Mouse (Mus musculus): ENCODE measurements around the gene Ormdl2. TPM values are rescaled to one million over a fixed set of nuclear protein-coding genes. Genes with fewer than 3 reads are reported as not detected.

The Ormdl2 gene
- polyA plus RNA-seq, 1 experiment from 2014 or later: 95.7 TPM

- H3K9me3 ChIP-seq: no peaks in the 10 kb centered on the region
- H3K36me3 ChIP-seq: peaks cover 3% of the 10 kb centered on the region; the same call in 1 of the 2 replicates
- no peak for ATAC-seq (ENCODE audit: insufficient read depth, low FRiP score, low read depth)
- no peaks in the 10 kb centered on the region for H3K27me3 ChIP-seq (replicated peaks)
- peaks cover 36% of the 10 kb centered on the region for H3K4me1 ChIP-seq
- H3K9ac ChIP-seq: no peak overlapping the region
- H3K4me2 ChIP-seq: peak overlapping the region; percentile 77
- 50% methylated on average over 4 of the region's 4 CpGs for WGBS
- peak overlapping the region; percentile 69 for H3K4me3 ChIP-seq (replicated peaks)
- peak overlapping the region; percentile 98 for H3K27ac ChIP-seq
These were observed 18.5 kb downstream of the Ormdl2 start for GRCm38 (mm10) chr10:128802956-128803355.

GRCm38 (mm10) chr10:128801981-128802495 lies 19.4 kb downstream of the Ormdl2 start:
- no peak overlapping the region for H3K4me2 ChIP-seq
- peaks cover 27% of the 10 kb centered on the region for H3K4me1 ChIP-seq
- WGBS: 90% methylated on average over 16 of the region's 16 CpGs
- ATAC-seq (ENCODE audit: insufficient read depth, low FRiP score, low read depth): no peak
- H3K4me3 ChIP-seq (replicated peaks): no peak overlapping the region
- H3K9ac ChIP-seq: no peak overlapping the region
- H3K9me3 ChIP-seq: no peaks in the 10 kb centered on the region
- H3K36me3 ChIP-seq: peaks cover 3% of the 10 kb centered on the region; the same call in 1 of the 2 replicates
- no peaks in the 10 kb centered on the region for H3K27me3 ChIP-seq (replicated peaks)
- no peak overlapping the region for H3K27ac ChIP-seq

DNA sequence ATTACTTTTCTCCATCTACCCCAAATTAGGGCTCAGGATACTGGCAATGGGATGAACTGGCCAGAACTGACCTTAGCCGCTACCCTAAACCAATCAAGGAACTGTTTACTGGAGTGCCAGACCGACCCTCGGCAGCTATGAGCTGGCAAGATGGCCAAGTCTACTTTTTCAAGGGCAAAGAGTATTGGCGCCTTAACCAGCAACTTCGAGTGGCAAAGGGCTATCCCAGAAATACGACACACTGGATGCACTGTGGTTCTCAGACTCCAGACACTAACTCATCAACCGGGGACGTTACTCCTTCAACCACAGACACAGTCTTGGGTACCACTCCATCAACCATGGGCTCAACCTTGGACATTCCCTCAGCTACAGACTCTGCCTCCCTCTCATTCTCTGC lies 22.8 kb downstream of the Ormdl2 start:
- 90% methylated on average over 8 of the region's 8 CpGs for WGBS
- H3K27ac ChIP-seq: no peak overlapping the region
- no peak overlapping the region for H3K9ac ChIP-seq
- peaks cover 3% of the 10 kb centered on the region; the same call in 1 of the 2 replicates for H3K36me3 ChIP-seq
- ATAC-seq (ENCODE audit: insufficient read depth, low FRiP score, low read depth): no peak
- no peaks in the 10 kb centered on the region for H3K9me3 ChIP-seq
- H3K4me1 ChIP-seq: peaks cover 14% of the 10 kb centered on the region
- H3K4me3 ChIP-seq (replicated peaks): no peak overlapping the region
- H3K27me3 ChIP-seq (replicated peaks): no peaks in the 10 kb centered on the region
- H3K4me2 ChIP-seq: no peak overlapping the region

DNA sequence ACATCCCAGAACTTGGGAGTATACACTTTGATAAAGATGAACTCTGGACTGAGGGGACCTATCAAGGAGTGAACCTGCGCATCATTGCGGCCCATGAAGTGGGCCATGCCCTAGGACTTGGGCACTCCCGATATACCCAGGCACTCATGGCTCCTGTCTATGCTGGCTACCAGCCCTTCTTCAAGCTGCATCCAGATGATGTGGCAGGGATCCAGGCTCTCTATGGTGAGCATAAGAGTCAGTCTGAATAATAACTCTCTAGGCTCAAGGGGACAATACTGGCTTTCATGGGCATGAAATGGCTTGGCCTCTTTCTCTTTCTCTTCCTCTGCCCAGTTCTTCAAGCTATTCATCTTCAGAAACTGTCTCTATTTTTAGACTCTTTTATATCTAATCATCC lies 25.9 kb downstream of the Ormdl2 start:
- Histone ChIP-seq H3K4me1 (no peaks in the 10 kb centered on the region), H3K36me3 (no peaks in the 10 kb centered on the region), H3K9ac (no peak overlapping the region), H3K4me2 (no peak overlapping the region), H3K27me3 (replicated peaks) (no peaks in the 10 kb centered on the region), H3K4me3 (replicated peaks) (no peak overlapping the region), H3K27ac (no peak overlapping the region), H3K9me3 (no peaks in the 10 kb centered on the region)
- ATAC-seq (ENCODE audit: insufficient read depth, low FRiP score, low read depth): no peak
- WGBS: 91% methylated on average over 3 of the region's 3 CpGs

- Histone ChIP-seq H3K9ac (no peak overlapping the region), H3K36me3 (no peaks in the 10 kb centered on the region), H3K9me3 (no peaks in the 10 kb centered on the region), H3K27me3 (replicated peaks) (no peaks in the 10 kb centered on the region), H3K4me1 (no peaks in the 10 kb centered on the region), H3K27ac (no peak overlapping the region), H3K4me3 (replicated peaks) (no peak overlapping the region), H3K4me2 (no peak overlapping the region)
- ATAC-seq (ENCODE audit: insufficient read depth, low FRiP score, low read depth): no peak
- WGBS: 87% methylated on average over 5 of the region's 5 CpGs
These were observed 27.1 kb downstream of the Ormdl2 start for GRCm38 (mm10) chr10:128794391-128794790.

DNA sequence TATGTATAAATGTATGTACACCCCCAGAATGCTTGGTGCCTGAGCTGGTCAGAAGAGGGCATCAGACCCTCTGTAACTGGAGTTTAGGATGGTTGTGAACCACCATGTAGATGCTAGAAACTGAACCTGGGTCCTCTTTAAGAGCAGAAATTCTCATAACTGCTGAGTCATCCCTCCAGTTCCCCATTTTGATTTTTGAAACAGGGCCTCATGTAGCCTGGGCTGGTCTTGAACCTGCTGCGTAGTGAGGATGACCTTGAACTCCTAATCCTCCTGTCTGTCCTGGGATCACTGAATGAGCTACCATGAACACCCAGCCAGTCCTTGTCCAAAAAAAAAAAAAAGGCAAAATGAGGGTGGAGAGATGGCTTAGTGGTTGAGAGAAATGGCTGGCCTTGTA lies 28.2 kb downstream of the Ormdl2 start:
- 86% methylated on average over 1 of the region's 1 CpGs for WGBS

DNA sequence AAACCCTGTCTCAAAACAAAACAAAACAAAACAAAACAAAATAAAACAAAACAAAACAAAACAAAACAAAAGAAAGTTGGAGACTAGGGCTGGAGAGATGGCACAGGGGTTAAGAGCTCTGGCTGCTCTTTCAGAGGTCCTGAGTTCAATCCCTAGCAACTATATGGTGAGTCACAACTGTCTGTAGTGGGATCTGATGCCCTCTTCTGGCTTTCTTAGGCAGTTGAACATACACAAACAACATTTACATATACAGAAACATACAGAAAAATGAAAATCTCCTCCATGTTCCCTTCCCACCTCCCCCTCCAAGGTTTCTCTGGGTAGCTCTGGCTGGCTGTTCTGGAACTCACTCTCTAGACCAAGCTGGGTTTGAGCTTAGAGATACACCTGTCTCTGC lies 29.4 kb downstream of the Ormdl2 start:
- Histone ChIP-seq H3K4me1 (no peaks in the 10 kb centered on the region), H3K27me3 (replicated peaks) (no peaks in the 10 kb centered on the region), H3K9me3 (no peaks in the 10 kb centered on the region), H3K27ac (no peak overlapping the region), H3K4me3 (replicated peaks) (no peak overlapping the region), H3K4me2 (no peak overlapping the region), H3K9ac (no peak overlapping the region), H3K36me3 (no peaks in the 10 kb centered on the region)
- no peak for ATAC-seq (ENCODE audit: insufficient read depth, low FRiP score, low read depth)

More for the DNA sequence above, 28.2 kb downstream of the Ormdl2 start:
- Histone ChIP-seq H3K4me2 (no peak overlapping the region), H3K4me3 (replicated peaks) (no peak overlapping the region), H3K27ac (no peak overlapping the region), H3K36me3 (no peaks in the 10 kb centered on the region), H3K9ac (no peak overlapping the region), H3K4me1 (no peaks in the 10 kb centered on the region), H3K27me3 (replicated peaks) (no peaks in the 10 kb centered on the region), H3K9me3 (no peaks in the 10 kb centered on the region)
- ATAC-seq (ENCODE audit: insufficient read depth, low FRiP score, low read depth): no peak

DNA sequence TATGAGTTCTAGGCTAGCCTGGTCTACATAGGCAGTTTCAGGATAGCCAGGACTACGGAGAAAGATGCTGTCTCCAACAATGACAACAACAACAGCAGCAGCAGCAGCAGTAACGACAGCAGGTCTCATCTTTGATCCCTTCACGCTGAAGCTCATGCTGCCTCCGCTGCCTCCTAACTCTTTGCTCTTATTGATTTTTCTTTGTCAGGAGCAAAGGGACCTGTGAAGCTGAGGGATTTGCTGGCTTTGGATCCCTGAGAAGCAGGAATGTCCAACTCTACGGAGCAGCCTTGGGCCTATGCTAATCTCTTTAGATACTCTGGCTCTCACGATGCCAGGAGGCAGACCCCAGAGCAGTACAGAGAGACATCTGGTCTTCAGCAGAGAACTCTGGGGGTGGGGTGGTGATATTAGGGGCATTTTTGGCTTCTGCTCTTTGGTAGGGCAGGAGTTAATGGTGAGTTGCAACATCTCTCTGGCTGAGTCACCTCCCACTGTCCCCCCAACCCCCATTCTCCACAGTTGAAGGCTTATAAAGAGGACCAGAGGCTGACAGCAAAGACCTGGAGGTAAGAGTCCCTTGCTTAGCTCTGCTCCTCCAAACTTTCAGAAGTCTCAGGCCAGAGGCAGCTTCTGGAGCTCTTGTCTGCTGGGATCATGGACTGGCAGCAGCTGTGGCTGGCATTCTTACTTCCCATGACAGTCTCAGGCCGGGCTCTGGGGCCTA lies 30.9 kb downstream of the Ormdl2 start, which contains the start of gene Mmp19:
Mmp19 (plus strand) TSS at position 513 of the 727 bp plus-strand sequence.
- ATAC-seq (ENCODE audit: insufficient read depth, low FRiP score, low read depth): peak; percentile 47; the same call in 1 of the 2 replicates
- peak within 1 kb of the TSS; percentile 17; the same call in 1 of the 2 replicates for H3K4me2 ChIP-seq
- no peak within 1 kb of the TSS for H3K9ac ChIP-seq
- H3K27me3 ChIP-seq (replicated peaks): no peaks in the 10 kb centered on the region
- WGBS: 53% methylated on average over 7 of the region's 7 CpGs
- no peak within 1 kb of the TSS for H3K27ac ChIP-seq
- no peaks in the 10 kb centered on the region for H3K9me3 ChIP-seq
- no peaks in the 10 kb centered on the region for H3K36me3 ChIP-seq
- H3K4me1 ChIP-seq: no peaks in the 10 kb centered on the region
- no peak within 1 kb of the TSS for H3K4me3 ChIP-seq (replicated peaks)

GRCm38 (mm10) chr10:128780200-128780599 lies 41.2 kb downstream of the Ormdl2 start:
- H3K27ac ChIP-seq: no peak overlapping the region; the same call in 1 of the 2 replicates
- no peaks in the 10 kb centered on the region for H3K9me3 ChIP-seq
- no peaks in the 10 kb centered on the region; the same call in 1 of the 2 replicates for H3K4me1 ChIP-seq
- ATAC-seq (ENCODE audit: insufficient read depth, low FRiP score, low read depth): no peak
- H3K27me3 ChIP-seq (replicated peaks): no peaks in the 10 kb centered on the region
- WGBS: 90% methylated on average over 1 of the region's 1 CpGs
- H3K9ac ChIP-seq: no peak overlapping the region
- H3K36me3 ChIP-seq: no peaks in the 10 kb centered on the region
- H3K4me3 ChIP-seq (replicated peaks): no peak overlapping the region
- no peak overlapping the region for H3K4me2 ChIP-seq

DNA sequence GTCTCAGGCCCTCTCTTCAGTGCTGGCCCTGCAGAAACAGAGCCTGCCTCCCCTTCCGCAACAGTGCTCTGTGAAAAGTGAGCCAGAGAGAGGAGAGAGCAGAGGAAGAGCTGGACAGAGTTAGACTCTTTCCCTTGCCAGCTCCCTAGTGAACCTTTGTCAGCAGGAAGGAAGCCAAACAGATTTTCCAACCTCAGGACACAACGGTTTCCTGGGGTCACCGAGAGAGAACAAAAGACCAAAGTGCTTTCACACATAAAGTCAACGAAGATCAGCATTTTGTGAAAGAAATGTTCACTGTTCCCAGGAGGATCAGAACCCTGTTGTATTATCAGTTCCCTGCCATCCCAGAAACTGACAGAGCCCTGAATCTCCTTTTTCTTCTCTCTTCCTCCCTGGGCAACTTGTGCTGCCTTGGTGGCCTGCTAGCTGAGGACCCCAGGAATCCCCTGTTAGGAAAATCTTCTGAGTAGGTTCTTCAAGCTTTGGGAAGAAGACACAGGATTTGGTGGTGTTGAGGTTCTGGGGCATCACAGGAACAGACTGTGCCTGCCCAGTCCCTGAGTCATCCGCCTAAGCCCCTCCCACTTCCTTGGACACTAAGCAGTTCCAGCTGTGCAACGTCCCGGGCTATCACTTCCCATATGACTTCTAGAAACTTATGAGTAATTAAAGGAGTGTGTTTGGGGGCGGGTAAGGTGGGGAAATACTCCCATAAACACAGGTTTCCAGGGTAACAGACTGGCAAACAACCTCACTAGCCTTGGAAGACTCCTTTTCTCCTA lies 42.2 kb downstream of the Ormdl2 start:
- H3K36me3 ChIP-seq: no peaks in the 10 kb centered on the region
- H3K27me3 ChIP-seq (replicated peaks): no peaks in the 10 kb centered on the region
- no peaks in the 10 kb centered on the region; the same call in 1 of the 2 replicates for H3K4me1 ChIP-seq
- ATAC-seq (ENCODE audit: insufficient read depth, low FRiP score, low read depth): peak; percentile 93
- no peak overlapping the region for H3K4me3 ChIP-seq (replicated peaks)
- H3K9me3 ChIP-seq: no peaks in the 10 kb centered on the region
- 22% methylated on average over 8 of the region's 8 CpGs for WGBS
- no peak overlapping the region for H3K9ac ChIP-seq
- H3K4me2 ChIP-seq: peak overlapping the region; percentile 21; the same call in 1 of the 2 replicates
- H3K27ac ChIP-seq: peak overlapping the region; percentile 86

DNA sequence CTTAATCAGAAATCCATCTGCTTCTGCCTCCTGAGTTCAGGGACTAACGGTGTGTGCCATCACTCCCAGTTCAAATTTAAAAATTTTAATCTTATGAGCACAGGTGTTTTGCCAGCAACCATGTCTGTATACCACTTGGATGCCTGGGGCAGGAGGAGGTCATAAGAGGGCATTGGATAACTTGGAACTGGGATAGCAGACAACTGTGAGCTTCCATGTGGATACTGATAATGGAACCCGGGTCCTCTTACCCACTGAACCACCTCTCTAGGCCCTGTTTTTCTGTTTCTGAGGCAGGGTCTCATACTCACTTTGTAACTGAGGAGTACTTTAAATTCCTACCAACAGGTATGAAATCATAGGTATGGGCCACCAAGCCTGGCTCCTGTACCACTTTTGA lies 43.0 kb downstream of the Ormdl2 start:
- no peak overlapping the region for H3K4me3 ChIP-seq (replicated peaks)
- H3K4me1 ChIP-seq: no peaks in the 10 kb centered on the region; the same call in 1 of the 2 replicates
- H3K27ac ChIP-seq: peak overlapping the region; percentile 86; the same call in 1 of the 2 replicates
- no peak overlapping the region for H3K9ac ChIP-seq
- H3K9me3 ChIP-seq: no peaks in the 10 kb centered on the region
- H3K4me2 ChIP-seq: no peak overlapping the region
- 88% methylated on average over 2 of the region's 2 CpGs for WGBS
- ATAC-seq (ENCODE audit: insufficient read depth, low FRiP score, low read depth): no peak
- no peaks in the 10 kb centered on the region for H3K36me3 ChIP-seq
- no peaks in the 10 kb centered on the region for H3K27me3 ChIP-seq (replicated peaks)

GRCm38 (mm10) chr10:128773685-128774084 lies 47.8 kb downstream of the Ormdl2 start:
- 35% methylated on average over 5 of the region's 5 CpGs for WGBS
- Histone ChIP-seq H3K4me3 (replicated peaks) (no peak overlapping the region), H3K4me1 (no peaks in the 10 kb centered on the region), H3K36me3 (no peaks in the 10 kb centered on the region), H3K27ac (no peak overlapping the region), H3K27me3 (replicated peaks) (no peaks in the 10 kb centered on the region), H3K9me3 (no peaks in the 10 kb centered on the region), H3K4me2 (no peak overlapping the region), H3K9ac (no peak overlapping the region)
- ATAC-seq (ENCODE audit: insufficient read depth, low FRiP score, low read depth): no peak
